Mouse (Mus musculus) kidney, postnatal 25 days (tissue): Measurements from ENCODE around the gene Sec31b.

Experiments used
- DNase-seq, 2 experiments: peaks; one replicate each; pipeline ENCODE4 v3.0.0; 2021; ENCODE audit warnings: mixed read lengths in 2 of 2

Gene Sec31b

DNA sequence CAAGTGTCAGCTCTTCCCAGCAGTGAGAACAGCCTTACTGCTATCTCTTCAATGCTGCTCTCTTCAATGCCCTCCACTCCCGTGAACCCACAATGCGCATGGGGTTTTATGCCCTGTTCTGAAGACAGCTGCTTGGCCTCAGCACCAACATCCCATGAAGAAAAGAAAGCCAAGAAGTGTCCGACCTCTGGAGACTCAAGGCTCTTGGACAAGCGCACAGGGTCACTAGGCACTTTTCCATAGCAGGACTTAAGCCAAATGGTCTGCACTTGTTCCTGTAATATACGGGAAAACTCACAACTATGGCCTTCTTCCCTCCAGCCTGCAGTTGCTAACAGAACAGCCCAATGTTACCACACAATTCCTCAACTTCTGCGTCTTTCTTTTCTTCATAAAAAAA is 70.4 kb downstream of the Sec31b start:
- DNase-seq = no peak

DNA sequence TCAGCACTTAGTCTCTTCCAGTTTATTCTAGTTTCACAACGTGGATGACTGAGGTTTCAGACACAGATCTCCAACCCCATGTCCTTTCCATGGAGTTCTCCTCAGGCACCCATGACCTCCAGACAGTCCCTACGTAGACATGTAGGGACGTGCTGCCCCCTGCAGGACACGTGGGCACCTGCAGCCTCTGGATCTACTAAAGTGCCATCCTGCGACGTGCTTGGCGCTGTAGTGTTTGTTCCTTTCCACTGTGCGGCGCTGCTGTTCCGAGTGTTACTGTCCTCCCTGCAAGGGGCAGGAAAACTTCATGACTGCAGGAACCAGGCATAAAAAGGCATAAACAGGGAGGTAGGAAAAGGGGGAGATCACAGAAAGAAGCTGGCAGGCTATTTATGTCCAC is 71.5 kb downstream of the Sec31b start:
- DNase-seq = peak; percentile 84 to 87
